Mouse (Mus musculus): ENCODE measurements around the gene Amz1. TPM values are rescaled to one million over a fixed set of nuclear protein-coding genes. Genes with fewer than 3 reads are reported as not detected.

Amz1 gene
- 4.8 and 7.2 TPM in 2 replicates for polyA plus RNA-seq (2012; ENCODE audit: low replicate concordance)

GRCm38 (mm10) chr5:140723822-140724221, at the start of gene Amz1:
Gene Amz1, plus strand, starts transcription at chr5:140724127.

GRCm38 (mm10) chr5:140702103-140702513, 21.8 kb upstream of the Amz1 start, which contains the start of gene Iqce:
Gene Iqce, minus strand, starts transcription at chr5:140702378.

GRCm38 (mm10) chr5:140704378-140705251, 19.3 kb upstream of the Amz1 start, which contains the start of gene Brat1:
Gene Brat1, plus strand, starts transcription at chr5:140705011.

Other genes with a start within 250 kb of the Amz1 start
- gene Chst12, start 218.6 kb upstream of the Amz1 start, polyA plus RNA-seq (2012; ENCODE audit: low replicate concordance): 15.5 and 23.9 TPM in 2 replicates
- 0.66 TPM in 1 of 2 replicates, not detected in the other for gene Grifin, start 159.1 kb upstream of the Amz1 start, polyA plus RNA-seq (2012; ENCODE audit: low replicate concordance)
- 56.9 and 84.0 TPM in 2 replicates for gene Lfng, start 116.8 kb upstream of the Amz1 start, polyA plus RNA-seq (2012; ENCODE audit: low replicate concordance)
- gene Ttyh3, start 75.1 kb upstream of the Amz1 start, polyA plus RNA-seq (2012; ENCODE audit: low replicate concordance): 131 and 156 TPM in 2 replicates
- gene Iqce, start 21.7 kb upstream of the Amz1 start, polyA plus RNA-seq (2012; ENCODE audit: low replicate concordance): 6.1 and 8.2 TPM in 2 replicates
- gene Brat1, start 19.1 kb upstream of the Amz1 start, polyA plus RNA-seq (2012; ENCODE audit: low replicate concordance): 21.0 and 40.8 TPM in 2 replicates
- 72.4 and 143 TPM in 2 replicates for gene Gna12, start 106.3 kb downstream of the Amz1 start, polyA plus RNA-seq (2012; ENCODE audit: low replicate concordance)